Mouse (Mus musculus) ZHBTc4 (cell line): ENCODE measurements around the gene Bckdk.
"Not testable (repeated sequence)": the region's sequence is repeated elsewhere in the genome, so short reads cannot be mapped to it uniquely, and the experiment has no call there.

Experiments used
- DNase-seq: peaks from one replicate; pipeline ENCODE4 v3.0.0-alpha.2; 2011; ENCODE audit warnings: low read depth, low spot score

Gene Bckdk

DNA sequence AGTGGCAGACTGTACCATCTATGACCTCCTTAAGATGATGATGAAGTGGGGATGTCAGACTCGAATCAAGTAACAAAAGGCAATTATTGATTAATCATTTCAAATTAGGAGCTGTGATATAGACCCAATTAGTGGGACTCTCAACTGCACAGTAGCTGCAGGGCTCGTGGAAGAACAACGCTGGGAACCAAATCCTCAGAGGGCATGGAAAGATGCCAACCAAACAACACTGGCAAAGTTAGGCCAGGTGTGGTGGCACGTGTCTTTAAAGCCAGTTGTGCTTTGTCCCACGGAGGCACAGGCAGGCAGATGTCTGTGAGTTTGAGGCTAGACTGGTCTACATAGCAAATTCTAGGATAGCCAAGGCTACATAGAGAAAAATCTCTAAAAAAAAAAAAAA is 26.8 kb downstream of the Bckdk start:
- DNase-seq: no peak

DNA sequence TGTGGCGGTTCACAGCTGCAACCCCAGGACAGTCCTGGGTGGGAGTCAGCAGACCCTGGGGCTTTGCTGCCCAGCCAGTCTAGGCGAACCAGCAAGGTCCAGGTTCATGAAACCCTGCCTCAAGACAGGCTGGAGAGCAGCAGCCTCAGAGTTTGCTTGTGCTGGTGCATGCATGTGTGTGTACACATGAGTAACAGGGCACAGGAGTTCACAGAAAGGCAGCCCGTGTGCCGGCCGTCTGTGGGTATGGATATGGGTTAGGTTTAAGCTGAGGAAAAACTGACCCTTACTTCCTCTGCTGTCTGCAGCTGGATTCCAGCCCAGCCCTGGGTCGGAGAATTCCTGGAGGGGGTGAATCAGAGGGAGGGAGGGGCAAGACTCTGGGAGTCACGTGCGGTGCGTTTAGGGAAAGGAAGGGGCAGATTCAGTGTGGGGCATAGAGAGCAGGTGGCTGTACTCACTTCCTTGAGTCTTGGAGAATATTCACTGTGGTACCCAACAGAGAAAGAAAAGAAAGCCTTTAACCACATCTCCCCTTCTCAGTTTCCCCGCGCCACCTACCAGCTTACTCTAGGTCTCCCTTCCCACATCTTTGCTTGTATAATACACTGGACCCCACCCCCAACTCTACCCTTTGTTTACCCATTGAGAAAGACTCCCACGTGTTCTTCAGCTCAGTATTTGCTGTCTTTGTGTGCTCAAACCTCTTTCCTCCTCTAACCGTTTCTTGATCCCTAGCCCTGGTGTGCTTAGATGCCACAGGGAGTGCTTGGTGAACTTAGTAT is 27.7 kb downstream of the Bckdk start:
- DNase-seq: peak; percentile 83

DNA sequence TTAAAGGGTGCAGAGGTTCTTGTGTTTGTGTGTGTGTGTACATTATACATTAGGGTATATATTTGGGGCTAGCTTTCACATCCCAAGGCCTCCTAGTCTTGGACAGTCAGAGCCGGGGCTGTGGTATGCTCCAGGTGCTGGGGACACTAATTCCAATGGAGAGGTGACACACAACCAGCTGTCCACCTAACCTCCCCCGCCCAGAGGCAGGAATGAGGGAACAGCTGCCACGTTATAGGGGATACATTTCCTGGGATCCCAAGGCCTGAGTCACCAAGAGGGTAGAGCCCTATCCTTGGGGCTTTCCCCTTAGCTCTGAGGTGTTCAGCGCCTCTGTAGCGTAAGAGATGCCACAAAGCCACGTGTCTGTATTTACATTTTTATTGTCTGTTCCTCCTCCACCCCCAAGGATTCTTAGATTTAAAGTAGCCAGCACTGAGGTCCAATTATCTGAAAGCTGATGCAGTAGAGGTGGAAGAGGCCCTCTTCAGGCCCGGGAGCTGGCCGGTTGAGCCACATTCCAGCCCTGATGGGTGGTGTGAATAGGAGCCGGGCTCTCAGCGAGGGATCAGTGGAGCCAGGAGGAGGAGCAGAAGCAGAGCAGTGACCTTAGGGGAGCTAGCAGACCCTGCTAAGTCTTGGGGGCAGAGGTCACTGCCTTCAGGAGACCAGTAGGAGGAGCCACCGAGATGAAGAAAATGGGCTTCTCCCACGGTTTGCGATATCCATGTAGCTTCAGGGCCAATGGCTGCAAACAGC is 28.6 kb downstream of the Bckdk start:
- peak; percentile 73 for DNase-seq

DNA sequence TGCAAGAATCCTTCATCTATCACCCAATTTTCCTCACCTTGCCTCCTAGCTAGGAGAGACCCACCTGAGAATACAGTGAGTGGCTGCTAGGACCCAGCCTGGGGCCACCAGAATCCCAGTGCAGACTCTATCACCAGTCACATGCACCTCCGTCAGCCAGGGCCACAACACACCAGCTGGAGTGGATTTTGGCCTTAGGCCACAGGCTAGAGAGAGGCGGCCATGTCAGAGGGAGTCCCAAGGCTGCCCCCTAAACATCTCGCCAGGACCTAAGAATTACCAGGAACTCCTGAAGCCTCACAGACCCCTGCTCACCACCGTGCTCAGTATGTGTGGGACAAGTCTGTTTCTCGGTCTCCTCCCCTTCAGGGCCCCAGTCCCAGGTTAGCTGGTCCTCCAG is 30.2 kb downstream of the Bckdk start:
- DNase-seq: no peak

DNA sequence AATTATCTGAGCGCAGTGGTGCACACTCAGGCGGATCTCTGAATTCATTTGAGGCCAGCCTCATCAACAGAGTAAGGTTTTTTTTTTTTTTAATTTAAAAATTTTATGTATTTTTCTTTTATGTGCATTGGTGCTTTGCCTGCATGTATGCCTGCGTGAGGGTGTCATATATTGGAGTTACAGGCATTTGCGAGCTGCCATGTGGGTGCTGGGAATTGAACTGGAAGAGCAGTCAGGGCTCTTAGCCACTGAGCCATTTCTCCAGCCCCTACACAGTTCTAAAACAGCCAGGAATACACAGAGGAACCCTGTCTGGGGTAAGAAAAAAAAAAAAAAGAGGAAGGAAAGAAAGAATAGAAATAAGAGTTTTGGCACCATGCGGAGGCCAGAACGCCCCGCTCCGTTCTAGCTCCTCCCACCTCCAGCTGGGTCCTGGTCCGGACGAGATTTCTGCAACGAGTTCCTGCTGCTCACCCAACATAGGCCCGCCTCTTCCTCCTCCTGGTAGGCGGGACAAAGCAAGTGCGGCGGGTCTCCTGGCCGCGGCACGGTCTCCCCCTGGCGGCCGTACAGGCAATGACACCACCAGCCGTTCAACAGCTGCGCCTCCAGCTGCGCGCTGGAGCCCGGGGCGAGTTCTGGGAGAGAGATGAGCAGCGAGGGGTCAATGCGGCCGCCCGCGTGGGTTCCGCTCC is 31.3 kb downstream of the Bckdk start:
- DNase-seq: peak; percentile 98

DNA sequence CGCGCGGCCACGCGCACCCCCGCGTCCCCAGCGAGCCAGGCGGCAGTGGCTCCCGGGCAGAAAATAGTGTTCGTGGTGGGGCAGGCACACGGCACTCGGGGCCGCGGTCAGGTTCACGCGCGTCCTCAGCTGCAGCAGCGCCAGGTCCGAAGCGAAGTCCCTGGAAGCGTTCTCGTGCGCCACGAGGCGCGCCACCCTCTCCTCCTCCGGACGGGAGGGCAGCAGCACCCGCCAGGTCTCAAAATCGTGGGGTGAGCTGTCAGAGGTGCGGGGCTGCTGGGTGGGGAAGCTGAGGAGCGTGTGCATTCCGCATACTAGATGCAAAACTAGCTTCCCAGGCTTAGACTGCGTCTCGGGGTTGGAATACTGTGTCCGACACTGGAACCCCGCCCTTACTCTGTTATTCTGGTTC is 31.9 kb downstream of the Bckdk start:
- DNase-seq: peak; percentile 74

DNA sequence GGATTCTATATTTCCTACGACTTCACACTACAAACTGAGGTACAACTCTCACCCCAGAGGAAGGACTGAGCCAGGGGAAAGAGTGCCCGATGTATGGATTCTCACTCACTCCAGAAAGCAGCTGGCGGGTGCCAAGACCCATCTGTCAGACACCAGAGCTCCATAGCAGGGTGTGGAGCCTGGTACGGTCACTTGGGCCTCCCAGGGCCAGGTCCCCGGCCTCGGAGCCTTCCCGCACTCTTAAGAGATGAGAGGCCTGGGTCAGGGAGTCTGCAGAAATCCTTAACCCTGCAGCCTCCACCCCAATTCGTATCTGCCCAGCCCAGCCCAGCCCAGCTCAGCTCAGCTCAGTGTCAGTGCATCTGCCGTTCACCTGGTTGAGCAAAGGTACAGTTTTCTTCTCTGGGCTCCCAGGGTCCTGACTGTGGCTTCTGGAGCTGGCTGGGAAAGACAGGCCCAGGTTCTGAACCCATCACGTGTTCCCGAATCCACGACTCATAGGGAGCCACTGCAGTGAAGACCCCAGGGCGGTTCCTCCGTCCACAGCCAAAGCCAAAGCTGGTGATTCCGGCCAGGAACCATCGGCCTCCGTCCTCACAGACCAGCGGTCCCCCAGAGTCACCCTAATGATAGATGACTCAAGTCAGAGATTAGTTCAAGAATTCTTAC is 32.5 kb downstream of the Bckdk start:
- DNase-seq: peak; percentile 17

DNA sequence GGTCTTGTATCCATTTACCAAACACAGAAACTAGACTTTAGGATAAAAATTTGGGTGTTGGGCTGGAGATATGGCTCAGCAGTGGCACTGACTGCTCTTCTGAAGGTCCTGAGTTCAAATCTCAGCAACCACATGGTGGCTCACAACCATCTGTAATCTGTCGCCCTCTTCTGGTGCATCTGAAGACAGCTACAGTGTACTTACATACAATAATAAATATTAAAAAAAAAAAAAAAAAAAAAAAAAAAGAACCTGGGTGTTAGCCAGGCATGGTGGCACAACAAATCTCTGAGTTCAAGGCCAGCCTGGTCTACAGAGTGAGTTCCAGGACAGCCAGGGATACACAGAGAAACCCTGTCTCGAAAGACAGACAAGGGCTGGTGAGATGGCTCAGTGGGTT is 38.2 kb downstream of the Bckdk start:
- DNase-seq: not testable (repeated sequence)

DNA sequence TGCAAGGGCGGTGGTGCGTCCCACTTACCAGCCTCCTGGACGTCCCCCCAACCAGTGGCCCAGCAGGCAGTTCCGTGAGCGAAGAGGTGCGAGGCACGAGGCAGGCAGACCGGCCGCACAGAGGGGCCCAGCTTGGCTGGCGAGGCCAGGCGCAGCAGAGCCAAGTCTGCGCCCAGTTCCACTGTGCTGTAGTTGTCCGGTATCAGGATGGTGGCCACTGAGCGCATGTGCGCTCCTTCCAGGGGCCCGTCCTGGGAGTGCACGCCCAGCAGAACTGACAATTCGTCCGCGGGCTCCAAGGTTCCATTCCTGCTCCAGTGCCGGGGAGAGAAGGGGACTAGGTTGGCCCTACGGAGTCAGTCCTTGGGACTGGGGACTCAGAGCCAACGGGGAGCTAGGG is 40.7 kb downstream of the Bckdk start:
- DNase-seq: peak; percentile 59

DNA sequence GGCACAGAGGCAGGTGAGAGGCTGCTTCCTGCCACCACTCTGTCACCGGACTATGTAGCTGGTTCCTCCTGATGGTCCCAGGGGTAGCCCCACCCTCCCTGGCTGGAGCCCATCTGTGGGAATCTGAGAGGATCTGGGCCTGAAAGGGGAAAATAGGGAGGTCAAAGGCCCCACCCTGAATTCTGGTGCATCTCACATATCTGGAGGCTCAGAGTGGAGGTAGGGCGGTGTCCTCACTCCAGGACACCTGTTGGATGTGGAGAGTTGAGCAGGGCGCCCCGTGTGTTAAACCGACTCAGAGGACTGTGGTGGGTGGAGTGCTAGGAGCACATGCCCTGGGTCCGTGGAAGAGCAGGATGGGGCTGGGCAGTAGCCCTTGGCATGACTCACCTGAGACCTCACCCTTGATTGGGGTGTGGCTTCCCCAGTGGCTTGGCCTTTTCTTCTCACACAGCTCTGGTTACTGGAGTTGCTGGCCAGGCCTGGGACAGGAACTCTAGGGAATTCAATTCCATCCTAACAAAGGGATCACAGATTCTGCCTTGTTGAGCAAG is 42.7 kb downstream of the Bckdk start, which contains the start of gene Prss36:
Prss36 (minus strand) TSS at position 256 of the 554 bp plus-strand sequence.
- no peak for DNase-seq

DNA sequence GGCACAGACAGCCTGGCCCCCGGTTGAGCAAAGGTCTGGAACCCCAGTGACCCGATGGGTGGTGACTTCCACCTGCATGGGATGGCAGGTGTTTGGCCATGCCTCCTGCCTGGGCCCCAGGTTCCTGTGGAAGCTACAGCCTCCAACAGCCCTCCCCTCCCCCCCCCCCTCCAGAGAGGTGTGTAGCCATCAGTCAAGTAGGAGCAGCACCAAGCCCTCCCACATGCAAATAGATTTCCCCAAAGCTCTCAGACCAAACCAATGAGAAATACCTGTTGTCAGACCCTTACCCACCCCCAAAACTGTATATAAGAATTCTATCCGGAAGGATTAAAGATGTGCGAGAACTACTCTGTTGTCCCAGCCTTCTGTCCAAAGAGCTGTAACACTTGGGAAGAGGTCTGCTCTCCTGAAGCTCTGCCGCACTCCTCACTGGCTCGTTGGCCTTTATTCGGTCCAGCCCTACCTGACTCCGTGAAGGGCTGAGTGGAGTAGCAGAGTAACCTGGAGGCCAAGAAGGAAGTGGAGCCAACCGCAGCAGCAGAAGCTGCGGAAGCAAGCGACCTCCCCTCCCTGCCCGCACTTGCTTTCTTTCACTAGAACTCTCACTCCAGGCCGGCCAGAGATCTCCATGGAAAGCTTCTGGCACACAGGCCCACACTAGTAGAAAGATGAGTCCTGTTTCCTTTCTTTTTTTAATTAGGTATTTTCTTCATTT is 49.1 kb downstream of the Bckdk start:
- peak; percentile 51 for DNase-seq

DNA sequence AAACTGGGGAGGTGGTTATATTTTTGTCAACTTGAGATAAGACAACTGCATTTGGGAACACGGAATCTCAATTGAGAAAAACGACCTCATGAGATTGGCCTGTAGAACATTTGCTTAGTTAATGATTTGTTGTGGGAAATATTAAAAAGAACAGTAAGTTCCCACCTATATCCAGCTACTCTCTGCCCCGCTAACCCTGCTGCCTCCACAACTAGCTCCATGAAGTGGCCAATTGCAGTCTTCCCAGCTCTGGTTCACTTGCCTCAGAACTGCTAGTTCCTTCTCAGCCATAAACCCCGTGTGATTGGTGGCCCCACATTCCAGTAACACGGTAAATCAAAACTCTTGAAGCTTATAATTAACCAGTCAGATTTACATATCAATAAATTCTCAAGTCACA is 55.5 kb downstream of the Bckdk start:
- DNase-seq: no peak
